Mouse (Mus musculus): ENCODE measurements at regions not wholly inside any gene's neighbourhood (a gene's known extent, or its start where the extent isn't known, plus 50 kb on each side); places are given as distances from the start of the nearest gene placed in this dataset.

DNA sequence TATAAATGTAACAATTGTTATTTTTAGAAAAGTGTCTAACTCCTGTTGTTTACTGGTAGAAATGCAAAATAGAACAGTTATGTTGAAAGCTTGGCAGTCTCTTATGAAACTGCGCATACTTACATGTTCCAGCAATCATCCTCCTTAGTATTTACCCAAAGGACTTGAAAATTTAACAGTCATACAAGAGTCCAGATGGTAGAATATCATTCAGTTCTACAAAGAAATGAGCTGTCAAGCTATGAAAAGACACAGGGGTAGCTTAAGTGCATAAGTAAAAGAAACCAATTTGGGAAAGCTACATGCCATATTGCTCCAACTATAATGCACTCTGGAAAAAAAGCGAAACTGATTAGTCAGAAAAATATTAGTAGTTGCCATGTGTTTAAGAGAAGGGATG, 196.7 kb downstream of the Ndufa4 start:
- ATAC-seq, result no peak
- WGBS (ENCODE audit: insufficient replicate concordance), result 68% methylated on average over 2 of the region's 2 CpGs
- Histone ChIP-seq H3K9me3 (replicated peaks) (no peaks in the 10 kb centered on the region), H3K4me1 (no peaks in the 10 kb centered on the region), H3K36me3 (no peaks in the 10 kb centered on the region), H3K4me2 (no peak overlapping the region), H3K27ac (no peak overlapping the region), H3K9ac (no peak overlapping the region), H3K4me3 (no peak overlapping the region), H3K27me3 (replicated peaks) (no peaks in the 10 kb centered on the region)

DNA sequence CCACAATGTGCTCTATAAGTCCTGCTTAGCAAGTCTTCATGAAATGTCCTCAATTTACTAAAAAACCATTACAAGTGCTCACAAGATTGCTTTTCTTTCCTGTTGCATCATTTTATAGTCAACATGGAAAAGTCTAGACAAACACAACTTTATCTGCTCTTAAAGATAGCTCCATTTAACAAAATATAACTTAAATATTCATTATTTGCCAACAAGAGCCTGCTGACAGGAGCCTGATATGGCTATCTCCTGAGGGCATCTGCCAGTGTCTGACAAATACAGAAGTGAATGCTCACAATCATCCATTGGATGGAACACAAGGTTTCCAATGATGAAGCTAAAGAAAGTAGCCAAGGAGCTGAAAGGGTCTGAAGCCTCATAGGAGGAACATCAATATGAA, 197.8 kb downstream of the Ndufa4 start:
- no peak overlapping the region for H3K4me2 ChIP-seq
- no peak overlapping the region for H3K27ac ChIP-seq
- ATAC-seq, result 0 out of 2 replicates have a peak, but pooled peaks have one; percentile 55
- H3K4me1 ChIP-seq, result no peaks in the 10 kb centered on the region
- no peaks in the 10 kb centered on the region for H3K36me3 ChIP-seq
- H3K9me3 ChIP-seq (replicated peaks), result no peaks in the 10 kb centered on the region
- no peaks in the 10 kb centered on the region for H3K27me3 ChIP-seq (replicated peaks)
- no peak overlapping the region for H3K9ac ChIP-seq
- no peak overlapping the region for H3K4me3 ChIP-seq

All from liver, embryonic 12.5 days (tissue).